Mouse (Mus musculus) brown adipose tissue, adult 24 weeks (tissue): ENCODE measurements at regions not wholly inside any gene's neighbourhood (a gene's known extent, or its start where the extent isn't known, plus 50 kb on each side); places are given as distances from the start of the nearest gene placed in this dataset.
"Not testable (repeated sequence)": the region's sequence is repeated elsewhere in the genome, so short reads cannot be mapped to it uniquely, and the experiment has no call there.

Experiments
- H3K27ac ChIP-seq: fragments of 200-500 bp; replicated peaks from 2 replicates; pipeline ENCODE4 v1.5.1; 2012; ENCODE audit warnings: low read depth, mild to moderate bottlenecking, low read length
- H3K4me1 ChIP-seq: fragments of 200-500 bp; 2 replicates; pipeline ENCODE4 v1.6.1; 2012; ENCODE audit warnings: low read length, mixed read lengths; ENCODE audit not compliant: control insufficient read depth, insufficient read depth, insufficient read length
- H3K4me3 ChIP-seq: fragments of 200-500 bp; 2 replicates; pipeline ENCODE4 v1.5.1; 2012; ENCODE audit warnings: low read depth, mild to moderate bottlenecking, low read length, moderate library complexity; ENCODE audit not compliant: insufficient read depth

DNA sequence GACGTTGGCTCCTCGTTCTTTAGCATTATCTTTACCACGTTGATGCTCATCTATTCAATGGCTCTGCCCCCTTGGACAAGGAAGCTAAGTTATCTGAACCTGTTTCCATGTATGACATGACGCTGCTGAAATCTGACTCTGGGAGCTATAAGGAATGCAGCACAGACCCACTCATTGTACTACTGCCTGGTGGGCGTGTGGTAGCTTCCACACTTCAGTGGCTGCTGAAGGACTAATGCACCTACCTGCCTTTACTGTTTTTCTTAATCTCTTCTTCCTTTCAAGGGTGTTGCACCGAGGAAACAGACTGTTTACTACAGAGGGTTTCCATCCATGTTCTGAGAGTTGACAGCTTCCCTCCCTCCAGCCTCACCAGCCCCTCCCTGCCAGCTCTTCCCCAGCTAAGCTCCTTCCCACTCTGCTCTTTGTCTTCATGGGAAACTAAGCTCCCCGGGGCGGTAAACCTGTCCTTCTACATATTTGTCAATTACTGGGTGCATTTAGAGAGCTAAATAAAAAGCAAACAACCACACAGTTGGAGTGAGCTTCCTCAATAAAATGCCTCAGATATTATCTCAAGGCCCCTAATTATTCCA is 59.3 kb upstream of the Cdk6 start:
- not testable (repeated sequence) for H3K4me1 ChIP-seq, H3K4me3 ChIP-seq

DNA sequence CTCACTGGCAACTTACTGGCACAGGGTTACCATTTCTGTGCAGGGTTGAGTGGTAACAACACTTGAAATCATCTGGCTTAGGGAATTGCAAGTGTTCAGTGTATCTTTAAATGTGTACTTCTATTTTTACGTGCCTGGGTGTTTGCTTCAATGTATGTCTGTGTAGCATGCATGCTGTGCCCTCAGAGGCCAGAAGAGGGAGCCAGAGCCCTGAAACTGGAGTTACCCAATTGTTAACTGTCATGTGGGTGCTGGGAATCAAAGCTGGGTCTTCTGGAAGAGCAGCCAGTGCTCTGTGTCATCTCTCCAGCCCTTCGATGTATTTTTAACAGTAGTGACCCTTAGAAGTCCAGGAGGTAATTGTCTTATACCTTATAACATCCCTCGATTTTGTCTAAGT is 58.2 kb upstream of the Cdk6 start:
- H3K4me3 ChIP-seq: no peak overlapping the region
- no peaks in the 10 kb centered on the region for H3K4me1 ChIP-seq

More for the DNA sequence above, 59.3 kb upstream of the Cdk6 start:
- not testable (repeated sequence) for H3K27ac ChIP-seq

DNA sequence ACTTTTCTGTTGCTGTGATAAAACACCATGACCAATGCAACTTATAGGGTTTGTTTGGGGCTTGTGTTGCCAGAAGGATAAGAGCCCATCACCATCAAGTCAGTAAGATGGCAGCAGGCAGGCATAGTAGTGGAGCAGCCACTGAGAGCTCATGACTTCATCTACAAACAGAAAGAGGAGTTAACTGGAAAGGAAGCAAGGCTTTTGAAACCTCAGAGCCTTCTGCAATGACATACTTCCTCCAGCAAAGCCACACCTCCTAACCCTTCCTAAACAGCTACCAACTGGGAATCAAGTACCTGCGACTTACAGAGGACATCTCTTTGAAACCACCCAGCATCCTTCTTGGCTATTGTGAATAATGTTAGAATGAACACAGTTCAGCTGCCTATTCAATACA is 57.0 kb upstream of the Cdk6 start:
- not testable (repeated sequence) for H3K4me1 ChIP-seq, H3K4me3 ChIP-seq, H3K27ac ChIP-seq

More for the DNA sequence above, 58.2 kb upstream of the Cdk6 start:
- H3K27ac ChIP-seq: no peak overlapping the region

DNA sequence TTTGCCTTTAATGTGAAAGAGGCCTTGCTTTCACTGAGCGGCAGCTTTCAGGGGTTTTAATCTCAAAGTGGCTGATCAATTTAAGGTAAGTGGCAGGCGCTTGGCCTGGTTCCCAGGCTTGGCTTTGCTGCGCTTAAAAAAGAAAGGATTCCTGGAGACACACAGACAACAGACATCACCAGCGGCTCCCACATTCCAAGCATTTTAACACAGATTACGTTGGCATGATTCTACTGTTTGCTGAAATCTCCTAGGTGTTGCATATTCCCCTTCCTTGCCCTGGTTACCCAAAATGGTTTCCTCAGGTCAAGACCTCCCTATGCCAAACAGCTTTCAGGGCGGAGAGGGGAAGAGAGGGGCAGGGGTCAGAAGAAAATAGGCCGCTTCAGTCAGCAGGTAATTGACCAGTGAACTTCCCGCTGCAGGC is 51.3 kb upstream of the Cdk6 start:
- H3K27ac ChIP-seq, H3K4me1 ChIP-seq, H3K4me3 ChIP-seq: not testable (repeated sequence)
